Mouse (Mus musculus): ENCODE results near the gene Neurog2. TPM values are rescaled to one million over a fixed set of nuclear protein-coding genes. Genes with fewer than 3 reads are reported as not detected.

Neurog2 gene
- polyA plus RNA-seq, 1 experiment from 2014 or later, result 41.2 TPM

- Histone ChIP-seq H3K27me3 (ENCODE audit: control insufficient read depth, insufficient read depth, low read length) (peaks cover 63% of the 10 kb centered on the region), H3K9me3 (ENCODE audit: control insufficient read depth, low read length) (no peaks in the 10 kb centered on the region), H3K4me3 (ENCODE audit: low read depth, low read length) (no peak overlapping the region), H3K36me3 (ENCODE audit: control insufficient read depth, insufficient read depth, low read length) (no peaks in the 10 kb centered on the region), H3K27ac (ENCODE audit: low read depth, low read length) (no peak overlapping the region), H3K4me1 (ENCODE audit: control insufficient read depth, insufficient read depth, low read length) (peaks cover 20% of the 10 kb centered on the region), H3K9ac (ENCODE audit: low read length) (no peak overlapping the region), H3K4me2 (ENCODE audit: low read depth) (peak overlapping the region; percentile 34)
- under 1% methylated on average over 36 of the region's 36 CpGs for WGBS
- ATAC-seq (ENCODE audit: insufficient read depth, low FRiP score, low TSS enrichment) (peak; percentile 84), DNase-seq (ENCODE audit: low spot score) (peak; percentile 89)
Measured at GRCm38 (mm10) chr3:127639875-127640761, 7.2 kb downstream of the Neurog2 start.

DNA sequence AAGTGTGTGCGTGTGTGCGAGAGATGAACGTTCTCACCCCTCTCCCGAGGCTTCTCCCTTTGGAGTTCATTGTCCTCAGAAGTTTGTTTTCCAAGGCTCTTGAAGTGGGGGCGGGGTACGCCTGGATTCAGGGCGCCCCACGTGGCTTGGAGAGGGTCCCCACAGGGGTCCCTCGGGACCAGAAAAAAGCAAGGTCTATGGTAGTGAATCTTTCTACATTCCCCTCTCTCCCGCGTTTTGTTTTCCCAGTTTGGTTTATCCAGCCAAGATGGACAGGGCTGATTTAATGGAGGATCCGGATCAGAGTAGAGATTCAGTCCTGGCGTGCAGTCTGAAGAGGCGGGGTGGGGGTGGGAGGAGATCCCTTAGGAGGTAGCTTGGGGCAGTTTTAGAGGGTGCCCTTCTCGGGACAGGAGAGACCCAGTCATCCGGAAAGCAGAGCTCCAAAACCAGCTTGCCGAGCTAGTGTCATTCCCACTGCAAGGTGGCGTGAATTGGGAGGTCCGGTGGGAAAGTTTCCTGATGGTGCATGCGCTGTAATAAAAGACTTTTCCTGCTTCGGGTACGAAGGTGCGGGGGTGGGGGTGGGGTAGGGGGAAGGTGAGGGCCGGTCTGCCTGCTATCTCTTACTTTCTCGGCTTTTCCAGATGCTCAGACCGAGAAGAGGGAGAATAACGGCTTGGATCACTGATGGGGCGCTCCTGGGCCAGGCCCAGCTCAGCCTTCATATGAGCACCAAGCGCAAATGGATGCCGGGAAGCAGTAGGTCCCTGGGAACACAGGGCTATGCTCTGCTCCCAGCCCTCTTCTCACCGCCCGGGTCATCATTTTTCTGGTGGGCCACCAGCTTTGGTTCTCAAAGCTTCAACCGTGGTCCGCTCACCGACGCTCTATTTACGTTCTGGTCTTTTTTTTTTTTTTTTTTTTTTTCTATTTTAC, 8.1 kb downstream of the Neurog2 start:
- no peak overlapping the region for H3K27ac ChIP-seq (ENCODE audit: low read depth, low read length)
- DNase-seq (ENCODE audit: low spot score) (peak; percentile 43), ATAC-seq (ENCODE audit: insufficient read depth, low FRiP score, low TSS enrichment) (peak; percentile 14; the same call in 1 of the 2 replicates)
- H3K4me2 ChIP-seq (ENCODE audit: low read depth), result peak overlapping the region; percentile 34
- H3K27me3 ChIP-seq (ENCODE audit: control insufficient read depth, insufficient read depth, low read length), result peaks cover 59% of the 10 kb centered on the region
- no peaks in the 10 kb centered on the region for H3K36me3 ChIP-seq (ENCODE audit: control insufficient read depth, insufficient read depth, low read length)
- WGBS, result 3% methylated on average over 37 of the region's 37 CpGs
- no peaks in the 10 kb centered on the region for H3K9me3 ChIP-seq (ENCODE audit: control insufficient read depth, low read length)
- no peak overlapping the region; the same call in 1 of the 2 replicates for H3K4me3 ChIP-seq (ENCODE audit: low read depth, low read length)
- H3K4me1 ChIP-seq (ENCODE audit: control insufficient read depth, insufficient read depth, low read length), result peaks cover 20% of the 10 kb centered on the region
- 0 out of 2 replicates have a peak overlapping the region, but pooled peaks have one; percentile 6 for H3K9ac ChIP-seq (ENCODE audit: low read length)

DNA sequence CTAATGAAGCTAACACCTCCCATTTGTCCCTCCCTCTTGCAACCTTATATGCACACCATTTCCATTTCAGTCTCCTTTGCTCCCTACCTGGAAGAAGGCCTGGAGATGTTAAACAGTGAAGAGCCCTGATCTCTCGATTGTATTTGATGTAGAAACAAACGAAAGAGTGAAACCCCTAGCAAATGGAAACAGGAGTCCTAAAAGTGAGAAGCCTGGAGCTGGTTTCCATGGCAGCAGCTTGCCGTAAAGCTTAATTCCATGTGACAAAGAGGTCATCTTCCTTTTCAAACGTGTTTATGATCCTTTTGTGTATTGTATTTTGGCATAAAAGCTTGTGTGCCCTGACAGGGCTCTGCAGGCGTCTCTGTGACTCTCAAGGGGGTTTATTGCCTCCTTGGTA, 9.3 kb downstream of the Neurog2 start:
- Histone ChIP-seq H3K4me3 (ENCODE audit: low read depth, low read length) (no peak overlapping the region), H3K4me2 (ENCODE audit: low read depth) (peak overlapping the region; percentile 12; the same call in 1 of the 2 replicates), H3K27ac (ENCODE audit: low read depth, low read length) (no peak overlapping the region), H3K36me3 (ENCODE audit: control insufficient read depth, insufficient read depth, low read length) (no peaks in the 10 kb centered on the region), H3K9me3 (ENCODE audit: control insufficient read depth, low read length) (no peaks in the 10 kb centered on the region), H3K9ac (ENCODE audit: low read length) (no peak overlapping the region), H3K27me3 (ENCODE audit: control insufficient read depth, insufficient read depth, low read length) (peaks cover 59% of the 10 kb centered on the region), H3K4me1 (ENCODE audit: control insufficient read depth, insufficient read depth, low read length) (peaks cover 20% of the 10 kb centered on the region)
- no peak for DNase-seq (ENCODE audit: low spot score)
- 3% methylated on average over 5 of the region's 5 CpGs for WGBS
- ATAC-seq (ENCODE audit: insufficient read depth, low FRiP score, low TSS enrichment), result no peak

GRCm38 (mm10) chr3:127646156-127646825, 13.4 kb downstream of the Neurog2 start:
- H3K27me3 ChIP-seq (ENCODE audit: control insufficient read depth, insufficient read depth, low read length), result peaks cover 28% of the 10 kb centered on the region
- H3K4me3 ChIP-seq (ENCODE audit: low read depth, low read length), result no peak overlapping the region
- peaks cover 7% of the 10 kb centered on the region; the same call in 1 of the 2 replicates for H3K4me1 ChIP-seq (ENCODE audit: control insufficient read depth, insufficient read depth, low read length)
- no peak overlapping the region for H3K9ac ChIP-seq (ENCODE audit: low read length)
- no peaks in the 10 kb centered on the region for H3K9me3 ChIP-seq (ENCODE audit: control insufficient read depth, low read length)
- no peak for DNase-seq (ENCODE audit: low spot score)
- ATAC-seq (ENCODE audit: insufficient read depth, low FRiP score, low TSS enrichment), result no peak; the same call in 1 of the 2 replicates
- H3K4me2 ChIP-seq (ENCODE audit: low read depth), result no peak overlapping the region
- no peaks in the 10 kb centered on the region for H3K36me3 ChIP-seq (ENCODE audit: control insufficient read depth, insufficient read depth, low read length)
- 54% methylated on average over 18 of the region's 18 CpGs for WGBS
- no peak overlapping the region for H3K27ac ChIP-seq (ENCODE audit: low read depth, low read length)

DNA sequence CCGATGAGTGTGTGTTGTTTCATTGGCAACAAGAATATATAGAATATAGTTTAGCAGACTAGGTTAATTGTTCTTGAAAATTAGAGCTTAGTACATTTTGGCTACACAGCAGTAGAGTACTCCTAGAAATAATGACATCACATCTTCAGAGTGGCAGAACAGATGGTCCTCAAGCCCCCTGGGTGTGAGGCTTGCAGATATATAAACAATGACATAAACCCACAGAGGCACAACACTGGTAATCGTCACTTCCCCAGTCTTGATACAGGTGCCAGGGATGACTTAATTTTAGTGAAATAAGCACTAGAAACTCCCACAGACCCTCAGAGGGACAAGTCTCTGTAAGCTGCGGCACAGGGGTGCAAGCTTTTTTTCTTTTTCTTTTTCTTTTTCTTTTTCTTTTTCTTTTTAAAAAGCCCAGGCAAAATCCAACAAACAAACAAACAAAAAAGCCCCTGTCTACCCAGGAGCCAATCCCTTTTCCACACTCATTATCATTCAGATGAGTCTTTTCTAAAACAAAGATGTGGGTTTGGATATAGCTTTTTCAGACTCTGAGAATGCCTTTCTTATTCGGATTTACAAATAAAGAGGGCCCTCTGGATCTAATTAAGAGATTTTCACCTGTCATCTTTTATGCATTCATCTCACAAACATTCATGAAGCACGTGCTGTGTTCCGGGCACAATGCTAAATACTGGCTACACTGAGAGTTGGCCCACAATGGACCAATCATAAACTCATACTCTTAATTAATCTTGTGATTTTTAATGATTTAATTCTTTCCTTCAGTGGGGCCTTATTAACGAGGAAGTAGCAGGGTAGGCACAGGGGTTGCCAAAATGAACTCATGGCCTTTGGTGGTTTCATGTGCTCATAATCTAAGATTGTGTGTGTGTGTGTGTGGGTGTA, 19.1 kb downstream of the Neurog2 start:
- Histone ChIP-seq H3K9ac (ENCODE audit: low read length) (no peak overlapping the region), H3K36me3 (ENCODE audit: control insufficient read depth, insufficient read depth, low read length) (no peaks in the 10 kb centered on the region), H3K27me3 (ENCODE audit: control insufficient read depth, insufficient read depth, low read length) (no peaks in the 10 kb centered on the region), H3K27ac (ENCODE audit: low read depth, low read length) (no peak overlapping the region), H3K4me3 (ENCODE audit: low read depth, low read length) (no peak overlapping the region), H3K4me2 (ENCODE audit: low read depth) (no peak overlapping the region), H3K4me1 (ENCODE audit: control insufficient read depth, insufficient read depth, low read length) (no peaks in the 10 kb centered on the region), H3K9me3 (ENCODE audit: control insufficient read depth, low read length) (no peaks in the 10 kb centered on the region)
- DNase-seq (ENCODE audit: low spot score) (no peak), ATAC-seq (ENCODE audit: insufficient read depth, low FRiP score, low TSS enrichment) (no peak)
- WGBS, result 66% methylated on average over 7 of the region's 7 CpGs

DNA sequence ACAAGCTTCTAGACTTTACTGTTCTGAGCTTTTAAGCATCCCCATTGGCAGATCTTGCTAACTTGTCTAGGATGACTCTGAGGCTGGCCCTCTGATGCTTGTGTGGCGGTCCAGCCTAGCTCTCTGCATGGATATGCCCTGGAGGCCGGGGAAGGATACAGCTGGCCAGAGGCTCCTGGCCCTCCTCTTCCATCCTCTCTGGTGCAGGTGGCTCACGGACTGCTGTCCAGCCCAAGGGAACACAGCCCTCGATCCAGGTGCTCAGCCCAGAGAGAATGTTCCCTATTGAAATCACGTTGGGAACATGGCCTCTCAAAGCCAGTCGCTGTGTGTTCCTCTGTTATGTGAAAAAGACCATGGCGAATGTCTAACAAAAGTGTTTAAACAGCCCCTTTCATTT, 27.8 kb downstream of the Neurog2 start:
- 59% methylated on average over 7 of the region's 7 CpGs for WGBS
- no peaks in the 10 kb centered on the region for H3K36me3 ChIP-seq (ENCODE audit: control insufficient read depth, insufficient read depth, low read length)
- peak; percentile 51 for DNase-seq (ENCODE audit: low spot score)
- no peak overlapping the region for H3K9ac ChIP-seq (ENCODE audit: low read length)
- peaks cover 2% of the 10 kb centered on the region; the same call in 1 of the 2 replicates for H3K4me1 ChIP-seq (ENCODE audit: control insufficient read depth, insufficient read depth, low read length)
- no peak overlapping the region for H3K4me3 ChIP-seq (ENCODE audit: low read depth, low read length)
- ATAC-seq (ENCODE audit: insufficient read depth, low FRiP score, low TSS enrichment), result peak; percentile 81
- no peaks in the 10 kb centered on the region for H3K27me3 ChIP-seq (ENCODE audit: control insufficient read depth, insufficient read depth, low read length)
- H3K9me3 ChIP-seq (ENCODE audit: control insufficient read depth, low read length), result no peaks in the 10 kb centered on the region
- no peak overlapping the region for H3K27ac ChIP-seq (ENCODE audit: low read depth, low read length)
- no peak overlapping the region for H3K4me2 ChIP-seq (ENCODE audit: low read depth)

DNA sequence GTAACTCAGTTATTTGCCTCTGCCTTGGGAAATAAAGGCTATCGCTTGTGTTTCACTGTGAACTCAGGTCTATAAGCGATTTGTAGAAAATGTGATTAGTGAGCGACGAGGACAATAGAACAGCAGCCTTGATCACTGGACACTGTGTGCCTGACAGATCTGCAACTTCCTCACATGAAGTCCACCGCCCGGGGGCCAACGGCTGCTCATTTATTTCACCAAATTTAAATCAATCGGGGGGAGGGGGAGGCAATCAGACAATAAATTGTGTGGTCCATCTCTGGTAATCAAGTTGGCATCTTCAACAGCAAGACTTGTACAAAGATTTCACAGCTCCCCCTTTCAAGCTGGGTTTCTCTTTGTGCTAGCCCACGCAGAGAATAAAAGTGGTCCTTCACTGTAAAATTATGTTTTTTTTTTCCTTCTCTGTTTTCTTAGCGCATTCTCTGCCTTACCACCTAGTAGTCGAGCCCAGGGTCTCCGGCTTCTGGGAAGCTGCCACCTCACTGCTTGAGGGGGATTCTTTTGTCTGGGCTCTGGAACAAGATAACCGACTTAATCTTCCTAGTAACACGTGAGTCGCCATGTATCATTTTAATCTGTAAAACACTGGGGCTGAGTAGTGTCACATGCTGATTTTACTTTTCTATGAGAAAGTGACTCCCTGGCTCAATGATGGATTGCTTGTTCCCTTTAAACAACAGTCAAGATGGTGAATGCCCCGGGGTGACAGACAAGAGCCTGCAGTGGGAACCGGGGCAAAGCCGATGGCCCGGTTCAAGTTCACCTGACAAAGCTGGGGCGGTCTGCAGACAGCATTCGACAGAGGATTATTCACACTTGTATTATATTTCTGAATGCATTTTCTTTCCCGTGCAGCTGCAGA, 29.0 kb downstream of the Neurog2 start:
- Histone ChIP-seq H3K4me3 (ENCODE audit: low read depth, low read length) (no peak overlapping the region), H3K4me1 (ENCODE audit: control insufficient read depth, insufficient read depth, low read length) (peaks cover 2% of the 10 kb centered on the region; the same call in 1 of the 2 replicates), H3K9ac (ENCODE audit: low read length) (no peak overlapping the region), H3K27ac (ENCODE audit: low read depth, low read length) (no peak overlapping the region; the same call in 1 of the 2 replicates), H3K36me3 (ENCODE audit: control insufficient read depth, insufficient read depth, low read length) (no peaks in the 10 kb centered on the region), H3K9me3 (ENCODE audit: control insufficient read depth, low read length) (no peaks in the 10 kb centered on the region), H3K27me3 (ENCODE audit: control insufficient read depth, insufficient read depth, low read length) (no peaks in the 10 kb centered on the region), H3K4me2 (ENCODE audit: low read depth) (0 out of 2 replicates have a peak overlapping the region, but pooled peaks have one; percentile 2)
- ATAC-seq (ENCODE audit: insufficient read depth, low FRiP score, low TSS enrichment), result peak; percentile 48
- 44% methylated on average over 22 of the region's 22 CpGs for WGBS
- DNase-seq (ENCODE audit: low spot score), result peak; percentile 61
